Mouse (Mus musculus) lung, postnatal 36 days (tissue): ENCODE results near the gene Cd5.

ENCODE experiments used
- DNase-seq: peaks from one replicate; pipeline ENCODE4 v3.0.0; 2022; ENCODE audit warnings: mixed read lengths

The Cd5 gene

GRCm38 (mm10) chr19:10724629-10725363 lies 14.0 kb downstream of the Cd5 start:
- DNase-seq, result no peak

DNA sequence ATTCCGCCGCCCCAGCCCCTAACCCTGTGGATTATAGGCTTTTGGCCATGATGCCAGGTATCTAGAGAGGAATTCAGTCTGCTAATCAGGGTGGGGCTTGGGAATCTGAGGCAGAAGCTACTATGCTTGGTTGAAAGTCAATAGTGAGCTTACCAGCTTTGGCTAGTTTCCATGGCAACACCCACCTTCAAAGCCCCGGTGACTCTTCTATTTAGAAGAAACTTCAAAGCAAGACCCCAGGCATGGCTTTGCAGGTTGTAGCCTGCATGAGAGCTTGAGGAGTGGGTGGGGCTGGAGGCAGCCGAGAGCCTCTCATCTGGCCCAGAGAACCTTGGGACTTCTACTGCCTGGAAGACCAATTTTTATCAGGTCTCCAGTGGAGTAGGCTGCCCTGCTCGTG lies 15.2 kb downstream of the Cd5 start:
- no peak for DNase-seq

DNA sequence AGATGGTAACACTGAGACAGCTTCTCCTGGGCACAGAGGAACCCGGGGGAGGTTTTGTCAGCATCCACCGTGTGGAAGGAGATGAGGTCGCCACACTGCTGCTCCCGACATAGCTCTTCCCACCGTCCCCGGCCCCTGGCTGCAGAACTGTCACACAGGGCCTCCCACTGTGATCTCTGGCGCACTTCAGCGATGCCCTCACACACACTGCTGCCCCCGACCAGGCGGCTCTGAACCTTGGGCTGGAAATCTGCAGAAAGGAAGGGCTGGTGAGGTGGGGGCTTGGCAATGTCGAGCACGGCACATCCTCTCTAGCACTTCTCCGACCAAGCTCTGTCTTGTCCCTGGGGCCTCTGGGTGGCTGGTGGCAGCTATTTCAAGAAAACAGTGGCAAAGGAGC lies 15.7 kb downstream of the Cd5 start:
- no peak for DNase-seq

- no peak for DNase-seq
Observed at GRCm38 (mm10) chr19:10721064-10721463, 17.7 kb downstream of the Cd5 start.

GRCm38 (mm10) chr19:10720524-10720923 lies 18.3 kb downstream of the Cd5 start:
- no peak for DNase-seq

- DNase-seq, result no peak
Observed at GRCm38 (mm10) chr19:10719751-10720150, 19.1 kb downstream of the Cd5 start.

DNA sequence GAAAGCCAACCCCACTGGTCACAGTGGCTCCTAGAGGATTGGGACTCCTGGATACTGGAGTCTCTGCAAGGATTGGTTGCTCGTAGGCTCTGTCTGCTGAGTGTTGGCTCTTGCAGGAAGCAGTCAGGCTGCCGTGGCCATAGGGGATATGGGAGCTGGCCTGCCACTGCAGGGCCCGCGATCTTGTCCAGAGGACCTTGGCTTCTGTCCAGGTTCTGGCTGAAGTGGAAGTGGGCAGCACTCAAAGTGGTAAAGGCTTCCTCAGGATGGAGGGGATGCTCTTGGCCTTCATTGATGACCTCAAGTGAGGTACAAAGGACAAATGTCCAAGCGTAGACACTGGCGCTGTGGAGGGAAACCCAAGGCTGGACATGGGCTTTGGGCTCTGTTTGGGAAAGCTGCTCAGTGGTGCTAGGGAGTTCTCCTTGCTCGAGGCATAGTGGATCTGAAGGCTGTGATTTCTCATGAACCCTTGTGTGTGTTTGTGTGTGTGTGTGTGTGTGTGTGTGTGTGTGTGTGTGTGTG lies 20.5 kb downstream of the Cd5 start:
- peak; percentile 28 for DNase-seq

- peak; percentile 71 for DNase-seq
Observed at GRCm38 (mm10) chr19:10715476-10715875, 23.3 kb downstream of the Cd5 start.

DNA sequence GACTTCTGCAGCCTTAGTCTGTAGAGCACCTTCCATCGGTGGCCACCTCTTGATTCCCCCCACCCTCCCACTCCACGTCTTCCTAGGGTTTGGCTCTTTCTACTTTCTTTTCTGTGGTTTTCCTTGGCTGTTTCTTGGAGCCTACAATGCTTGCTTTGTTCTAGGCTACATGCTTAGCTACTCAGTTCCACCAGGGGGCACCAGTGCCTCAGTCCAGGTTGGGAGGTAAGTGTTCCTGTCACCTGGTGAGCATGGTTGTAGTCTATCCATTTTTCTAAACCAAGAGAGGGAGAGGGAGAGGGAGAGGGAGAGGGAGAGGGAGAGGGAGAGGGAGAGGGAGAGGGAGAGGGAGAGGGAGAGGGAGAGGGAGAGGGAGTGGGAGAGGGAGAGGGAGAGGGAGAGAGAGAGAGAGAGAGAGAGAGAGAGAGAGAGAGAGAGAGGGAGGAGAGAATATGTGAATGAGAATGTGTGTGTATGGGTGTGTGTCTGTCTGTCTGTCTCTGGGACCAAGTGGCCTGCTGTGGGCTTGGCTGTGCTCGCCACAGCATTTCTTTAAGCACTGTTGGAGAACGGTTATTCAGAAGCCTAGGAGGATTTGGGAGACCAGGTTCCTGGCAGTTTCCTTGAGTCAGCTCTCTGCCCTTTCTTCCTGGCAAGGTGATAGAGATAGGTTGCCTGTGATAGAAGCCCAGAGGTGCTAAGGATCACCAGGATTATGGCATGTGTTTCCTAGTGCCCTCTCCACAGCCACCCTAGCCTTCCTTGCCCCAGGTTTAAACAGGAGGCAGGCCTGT lies 23.9 kb downstream of the Cd5 start:
- DNase-seq, result peak; percentile 71

DNA sequence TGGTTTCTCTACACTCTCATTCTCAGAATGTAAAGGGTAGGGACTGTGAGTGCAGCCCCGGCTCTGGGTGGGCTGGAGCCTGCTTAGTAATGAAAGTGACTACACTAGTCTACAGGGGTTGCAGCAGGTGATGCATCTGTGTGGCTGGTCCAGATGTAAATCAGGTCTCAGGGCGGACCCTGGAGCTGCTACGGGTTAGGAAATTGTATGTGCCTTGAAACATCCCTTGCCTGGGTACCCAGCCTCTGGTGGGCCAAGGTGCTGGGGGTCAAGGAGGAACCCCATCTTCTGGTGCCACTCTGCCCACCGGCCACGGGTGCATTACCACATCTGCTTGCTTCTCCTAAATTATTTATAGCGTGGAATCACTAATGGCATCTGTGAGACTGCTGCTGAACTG lies 24.6 kb downstream of the Cd5 start:
- no peak for DNase-seq

DNA sequence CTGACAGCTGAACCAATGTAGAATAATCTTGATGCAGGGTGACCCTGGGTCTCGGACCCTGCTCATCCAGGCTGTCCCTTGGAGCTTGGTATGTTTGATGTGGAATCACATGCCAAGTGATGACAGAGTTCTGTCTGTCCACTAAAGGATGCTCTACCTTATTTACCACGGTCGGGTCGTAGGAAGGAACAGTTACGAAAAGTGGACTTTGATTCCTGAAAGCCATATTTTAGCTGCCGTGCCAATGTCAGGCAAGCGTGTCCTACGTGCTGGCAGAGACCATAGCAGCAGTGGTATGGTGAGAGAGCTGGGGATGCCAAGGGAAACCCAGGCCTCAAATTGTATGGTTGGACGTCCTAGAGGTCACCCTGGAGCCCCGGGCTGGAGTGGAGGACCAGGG lies 25.3 kb downstream of the Cd5 start:
- DNase-seq, result no peak

GRCm38 (mm10) chr19:10712646-10713045 lies 26.2 kb downstream of the Cd5 start:
- no peak for DNase-seq

DNA sequence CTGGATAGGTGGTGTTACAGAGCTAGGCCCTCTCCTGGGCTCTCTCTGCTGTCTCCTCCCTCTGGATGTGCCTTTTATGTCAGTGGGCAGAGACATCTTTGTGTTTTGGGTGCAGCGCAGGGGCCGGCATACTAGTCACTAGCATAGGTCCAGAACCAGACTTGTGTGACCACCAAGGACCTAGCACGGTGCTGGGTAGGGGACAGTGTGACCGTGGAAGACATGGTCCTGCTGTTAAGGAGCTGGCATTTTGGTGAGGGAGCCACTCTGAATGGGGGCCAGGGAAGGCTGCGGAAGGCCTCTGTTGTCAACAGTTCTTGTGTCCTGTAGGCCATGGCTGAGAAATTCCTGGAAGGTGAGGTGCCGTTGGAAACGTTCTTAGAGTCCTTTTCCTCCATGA lies 26.6 kb downstream of the Cd5 start:
- no peak for DNase-seq

GRCm38 (mm10) chr19:10710751-10711150 lies 28.1 kb downstream of the Cd5 start:
- no peak for DNase-seq

GRCm38 (mm10) chr19:10710088-10710511 lies 28.7 kb downstream of the Cd5 start:
- DNase-seq, result peak; percentile 67

GRCm38 (mm10) chr19:10709360-10710087 lies 29.3 kb downstream of the Cd5 start:
- DNase-seq, result peak; percentile 96

GRCm38 (mm10) chr19:10708900-10709299 lies 29.9 kb downstream of the Cd5 start:
- DNase-seq, result no peak

DNA sequence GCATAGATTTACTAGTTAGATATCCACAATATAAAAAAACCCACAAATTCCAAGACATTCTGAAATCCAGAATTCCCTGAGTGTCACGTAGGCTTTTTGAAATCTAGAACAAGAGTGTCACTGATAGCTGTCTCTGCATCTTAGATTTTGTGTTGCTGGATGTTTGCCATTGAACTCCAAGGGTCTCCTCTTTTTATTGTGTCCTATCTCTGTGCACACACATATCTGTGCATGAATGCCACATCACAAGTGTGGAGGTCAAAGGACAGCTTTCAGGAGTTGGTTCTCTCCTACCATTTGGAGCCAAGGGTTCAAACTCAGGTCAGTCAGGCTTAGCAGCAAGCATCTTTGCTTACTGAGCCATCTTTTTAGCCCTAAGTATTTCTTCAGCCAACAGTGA lies 30.9 kb downstream of the Cd5 start:
- no peak for DNase-seq

GRCm38 (mm10) chr19:10707087-10707875 lies 31.5 kb downstream of the Cd5 start:
- no peak for DNase-seq

GRCm38 (mm10) chr19:10703470-10703869 lies 35.3 kb downstream of the Cd5 start:
- DNase-seq, result peak; percentile 21

GRCm38 (mm10) chr19:10702125-10702524 lies 36.7 kb downstream of the Cd5 start:
- DNase-seq, result no peak

- DNase-seq, result peak; percentile 41
Observed at GRCm38 (mm10) chr19:10701013-10701726, 37.6 kb downstream of the Cd5 start.
